Mouse (Mus musculus): ENCODE data around the gene Pla2g2d.

Pla2g2d gene

GRCm38 (mm10) chr4:138825751-138826567, 50.4 kb downstream of the Pla2g2d start:
- DNase-seq (ENCODE audit: low spot score in 2 of 2), result no peak

- DNase-seq (ENCODE audit: low spot score in 2 of 2), result no peak
Measured at GRCm38 (mm10) chr4:138827147-138827546, 51.6 kb downstream of the Pla2g2d start.

Data from spleen, postnatal 10 days (tissue).